Mouse (Mus musculus): ENCODE data around the gene Mrtfb. TPM values are rescaled to one million over a fixed set of nuclear protein-coding genes. Genes with fewer than 3 reads are reported as not detected.

Mrtfb gene
- 10.8 TPM for polyA plus RNA-seq (2017; shearing (Covaris generic))

GRCm38 (mm10) chr16:13255855-13256635 is at the start of gene Mrtfb:
TSS of gene Mrtfb (plus strand) at chr16:13256481.

Other genes with a start within 250 kb of the Mrtfb start
- gene Ercc4, start 146.8 kb upstream of the Mrtfb start, polyA plus RNA-seq (2017; shearing (Covaris generic)): 34.9 TPM

Measured in effector memory CD4-positive, alpha-beta T cell, adult 7 months (primary cell).